Mouse (Mus musculus) 416B (cell line): Measurements from ENCODE around the gene Tmem94.
A peak's percentile ranks its signal among the peaks of the same experiment; 100 is the strongest.

Source experiments
- DNase-seq: peaks from one replicate; pipeline ENCODE4 v3.0.0; 2011; ENCODE audit warnings: low read depth

Tmem94 gene

GRCm38 (mm10) chr11:115808696-115809310 is 43.6 kb downstream of the Tmem94 start:
- DNase-seq = peak; percentile 24

GRCm38 (mm10) chr11:115809311-115809781 is 44.1 kb downstream of the Tmem94 start:
- no peak for DNase-seq

DNA sequence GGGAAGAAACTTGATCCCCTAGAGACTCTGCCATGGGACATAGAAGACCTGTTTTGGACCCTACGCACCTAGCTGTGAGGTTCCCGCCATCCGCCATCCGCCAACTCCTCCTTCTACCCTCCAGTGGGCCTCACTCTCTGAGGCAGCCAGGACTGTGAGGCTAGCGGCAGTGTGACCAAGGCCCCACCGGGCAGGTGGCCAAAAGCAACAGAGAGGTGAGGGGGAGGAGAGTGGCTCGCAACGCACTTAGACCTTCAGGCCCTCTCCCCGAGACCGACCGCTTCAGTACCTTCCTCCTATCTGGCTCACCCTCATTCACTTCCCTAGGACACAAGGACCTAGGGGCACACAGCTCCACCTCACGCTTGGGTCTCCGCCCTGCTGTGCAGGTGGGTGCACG is 45.1 kb downstream of the Tmem94 start:
- no peak for DNase-seq

GRCm38 (mm10) chr11:115811381-115812093 is 46.3 kb downstream of the Tmem94 start:
- DNase-seq = no peak

DNA sequence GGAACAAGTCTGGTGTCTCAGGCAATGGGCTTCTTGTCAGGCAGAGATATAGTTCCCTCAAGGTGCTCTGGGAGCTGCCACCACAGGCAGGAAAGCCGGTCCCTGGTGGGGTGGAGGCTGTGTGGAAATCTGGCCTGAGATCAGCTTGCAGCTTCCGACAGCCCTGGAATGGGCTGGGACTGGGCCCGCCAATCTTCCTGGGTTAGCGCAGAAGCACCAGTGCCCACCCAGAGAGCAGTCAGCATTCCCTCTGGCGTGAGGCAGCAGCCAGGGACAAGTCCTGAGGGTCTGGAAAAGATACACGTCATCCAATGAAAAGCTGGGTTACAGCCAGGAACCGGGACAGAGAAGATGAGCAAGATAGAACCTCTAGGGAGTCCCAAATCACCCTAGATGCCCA is 46.9 kb downstream of the Tmem94 start:
- no peak for DNase-seq

DNA sequence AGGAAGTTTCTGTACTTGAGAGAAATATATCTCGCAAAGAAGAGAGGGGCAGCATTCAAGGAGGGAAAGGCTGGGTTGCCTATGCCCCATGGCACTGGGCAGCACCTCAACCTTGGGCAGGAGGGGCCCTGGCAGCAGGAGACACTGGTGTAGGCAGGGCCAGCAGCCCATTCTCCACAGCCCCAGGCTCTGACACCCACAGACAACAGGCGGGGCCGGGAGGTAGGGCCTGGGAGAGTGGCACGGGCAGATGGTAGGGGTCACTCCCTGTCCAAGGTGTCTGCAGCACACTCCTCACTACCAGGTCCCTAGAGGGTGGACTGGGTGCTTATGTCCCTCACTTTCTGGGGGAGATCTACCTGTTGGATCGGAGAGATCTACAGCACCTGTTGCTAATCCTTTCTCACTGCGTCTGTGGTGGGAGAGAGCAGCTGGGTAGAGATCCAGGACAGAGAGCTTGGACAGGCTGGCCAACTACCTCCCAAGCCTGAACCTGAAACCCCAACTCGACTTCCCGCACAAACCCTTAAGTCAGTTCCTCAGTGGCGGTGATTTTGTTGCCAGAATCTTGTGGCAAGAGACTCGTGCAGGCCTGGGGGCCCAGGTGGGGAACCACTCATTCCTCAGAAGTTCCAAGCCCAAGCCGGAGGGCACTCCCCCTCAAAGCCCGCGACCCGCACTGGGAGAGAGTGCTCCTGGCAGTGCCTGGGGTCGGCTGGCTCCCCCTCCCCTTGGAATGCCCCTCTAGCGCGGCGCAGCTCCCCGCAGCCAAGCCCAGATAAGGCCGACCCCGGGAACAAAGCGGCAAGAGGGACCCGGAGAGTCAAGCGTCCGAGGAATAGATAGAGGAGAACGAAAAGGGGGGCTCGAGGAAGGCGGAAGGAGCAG is 47.5 kb downstream of the Tmem94 start:
- DNase-seq = no peak

GRCm38 (mm10) chr11:115813507-115814296 is 48.5 kb downstream of the Tmem94 start, which contains the start of gene Caskin2:
Gene Caskin2 (minus strand): TSS chr11:115813639.
- peak; percentile 93 for DNase-seq

DNA sequence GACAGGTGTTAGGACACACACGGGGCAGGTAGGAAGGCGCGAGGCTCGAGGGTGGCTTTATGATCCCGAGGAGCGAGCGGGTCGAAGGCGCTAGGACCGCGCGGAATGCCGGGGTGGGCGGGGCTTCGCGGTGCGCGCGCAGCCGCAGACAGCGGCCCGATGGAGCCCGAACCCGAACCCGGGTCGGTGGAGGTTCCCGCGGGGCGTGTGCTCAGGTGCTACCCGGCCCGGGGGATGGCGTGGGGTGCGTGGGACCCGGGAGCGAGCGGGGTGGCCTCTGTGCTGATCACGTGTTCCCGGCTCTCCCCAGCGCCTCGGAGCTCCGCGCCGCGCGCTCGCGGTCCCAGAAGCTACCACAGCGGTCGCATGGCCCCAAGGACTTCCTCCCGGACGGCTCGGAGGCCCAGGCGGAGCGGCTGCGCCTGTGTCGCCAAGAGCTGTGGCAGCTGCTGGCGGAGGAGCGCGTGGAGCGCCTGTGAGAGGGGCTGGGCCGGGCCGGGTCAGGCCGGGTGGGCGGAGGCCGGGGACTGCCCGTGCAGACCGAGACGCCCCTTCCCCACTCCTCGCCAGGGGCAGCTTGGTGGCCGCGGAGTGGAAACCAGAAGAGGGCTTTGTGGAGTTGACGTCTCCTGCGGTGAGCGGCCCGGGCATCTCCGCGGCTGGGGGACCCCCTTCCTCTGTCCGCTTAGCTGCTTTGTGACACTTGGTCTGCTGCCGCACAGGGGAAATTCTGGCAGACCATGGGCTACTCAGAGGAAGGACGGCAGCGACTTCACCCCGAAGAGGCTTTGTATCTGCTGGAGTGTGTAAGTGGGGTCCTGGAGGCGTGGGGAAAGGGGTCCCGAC is 49.6 kb downstream of the Tmem94 start, which contains the start of gene Tsen54:
Gene Tsen54 (plus strand): TSS at position 120 of the 846 bp plus-strand sequence.
- DNase-seq = peak; percentile 76

DNA sequence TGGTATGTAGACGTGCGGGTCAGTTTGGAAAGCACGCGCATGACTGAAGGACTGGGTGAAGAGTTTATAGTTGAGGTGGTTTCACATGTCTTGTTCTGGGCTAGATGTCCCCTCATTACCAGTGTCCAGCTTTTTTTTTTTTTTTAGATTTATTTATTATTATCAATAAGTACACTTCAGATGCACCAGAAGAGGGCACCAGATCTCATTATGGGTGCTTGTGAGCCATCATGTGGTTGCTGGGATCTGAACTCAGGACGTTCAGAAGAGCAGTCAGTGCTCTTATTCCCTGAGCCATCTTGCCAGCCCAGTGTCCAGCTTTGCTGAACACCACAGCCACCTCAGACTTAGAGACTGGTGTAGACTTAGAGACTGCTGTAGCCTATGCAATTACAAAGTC is 52.1 kb downstream of the Tmem94 start:
- DNase-seq = peak; percentile 39

DNA sequence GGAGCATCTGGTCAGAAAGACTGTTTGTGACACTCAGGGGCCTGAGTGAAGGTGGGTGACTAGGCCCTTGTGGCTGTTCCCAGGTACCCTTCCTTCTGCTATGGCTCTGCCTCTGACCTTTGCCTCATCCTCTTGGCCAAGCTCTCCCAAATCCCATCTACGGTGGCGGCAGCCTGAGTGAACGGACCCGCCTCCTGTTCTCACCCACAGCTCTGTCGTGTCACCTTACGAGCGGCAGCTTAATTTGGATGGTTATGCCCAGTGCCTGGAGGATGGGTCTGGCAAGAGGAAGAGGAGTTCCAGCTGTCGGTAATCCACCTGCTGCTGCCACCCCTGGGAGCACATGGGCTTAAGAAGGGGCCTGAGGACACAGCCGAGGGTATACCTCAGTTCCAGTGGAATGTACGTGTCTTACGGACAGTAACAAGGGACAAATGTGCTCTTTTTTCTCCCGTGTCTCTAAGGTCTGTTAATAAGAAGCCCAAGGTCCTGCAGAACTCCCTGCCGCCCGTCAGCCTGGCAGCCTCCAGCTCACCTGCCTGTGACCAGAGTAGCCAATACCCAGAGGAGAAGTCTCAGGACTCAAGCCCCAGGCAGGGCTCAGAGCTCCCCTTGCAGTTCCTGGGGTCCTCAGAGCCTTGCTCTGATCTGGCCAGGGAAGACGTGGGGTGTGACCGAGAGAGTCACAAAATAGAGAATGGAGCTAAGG is 54.8 kb downstream of the Tmem94 start:
- no peak for DNase-seq

DNA sequence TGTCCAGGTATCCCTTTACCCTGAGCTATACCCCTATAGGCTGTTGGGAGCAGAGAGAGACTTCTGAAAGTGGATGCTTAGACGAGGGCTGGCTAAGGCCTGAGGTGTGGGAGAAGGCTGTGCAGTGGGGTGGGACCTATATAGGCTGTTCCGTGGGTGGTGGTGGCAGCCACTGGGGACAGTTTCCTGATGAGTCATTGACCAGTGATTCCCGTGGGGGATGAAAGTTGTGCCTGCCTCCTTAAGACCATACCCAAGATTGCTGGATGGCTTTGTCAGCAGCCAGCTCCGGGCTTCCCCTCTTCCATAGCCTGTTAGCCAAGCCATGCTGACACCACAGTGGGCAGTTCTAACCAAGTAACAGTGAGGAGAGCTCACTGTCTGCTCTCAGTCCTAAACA is 55.8 kb downstream of the Tmem94 start:
- no peak for DNase-seq

DNA sequence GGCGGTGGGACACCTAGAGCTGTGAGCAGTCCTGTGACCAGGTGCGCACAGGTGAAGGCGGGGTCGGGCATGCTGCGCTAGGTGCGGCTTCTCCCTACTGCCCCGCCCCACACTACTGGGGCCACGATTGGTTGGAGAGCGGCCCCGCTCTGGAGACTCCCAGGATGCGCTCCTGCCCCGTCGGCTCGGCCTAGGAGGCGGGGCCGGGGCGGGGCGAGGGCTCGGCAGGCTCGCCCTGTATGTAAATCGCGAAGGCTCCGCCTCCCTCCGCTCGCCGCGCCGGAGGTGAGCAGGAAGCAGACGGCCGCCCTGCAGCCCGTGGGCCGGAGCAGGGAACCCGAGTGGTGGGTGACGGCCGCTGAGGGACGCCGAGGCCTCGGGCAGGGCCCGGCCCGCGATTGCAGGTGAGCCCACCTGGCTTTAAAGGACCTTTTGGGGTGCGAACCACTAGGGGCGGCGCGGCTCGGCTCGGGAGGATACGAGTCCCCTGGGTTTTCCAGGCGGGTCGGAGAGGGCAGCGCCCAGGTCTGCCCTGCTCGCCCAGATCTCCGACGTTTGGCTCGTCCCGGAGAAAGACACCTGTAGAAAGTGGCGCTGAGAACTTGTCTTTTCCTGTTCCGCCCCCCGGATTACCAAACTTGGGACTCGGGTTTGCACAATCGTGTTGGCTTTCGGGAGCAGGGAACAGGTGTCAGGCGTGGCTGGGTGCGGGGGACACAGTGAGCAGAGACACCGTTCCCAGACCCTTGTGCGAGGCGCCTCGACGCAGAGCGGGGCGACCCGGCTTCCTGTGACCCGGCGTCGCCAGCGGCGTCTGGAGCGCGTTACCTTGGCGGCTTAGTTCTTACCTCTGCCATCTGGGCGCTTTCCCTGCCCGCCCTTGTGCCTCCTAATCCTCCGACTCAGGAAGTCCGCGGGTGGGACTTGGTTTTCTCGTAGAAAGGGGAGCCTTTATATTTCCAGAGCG is 58.8 kb downstream of the Tmem94 start, which contains the start of gene Llgl2:
Gene Llgl2 (plus strand): TSS at position 276 of the 967 bp plus-strand sequence.
- DNase-seq = no peak

DNA sequence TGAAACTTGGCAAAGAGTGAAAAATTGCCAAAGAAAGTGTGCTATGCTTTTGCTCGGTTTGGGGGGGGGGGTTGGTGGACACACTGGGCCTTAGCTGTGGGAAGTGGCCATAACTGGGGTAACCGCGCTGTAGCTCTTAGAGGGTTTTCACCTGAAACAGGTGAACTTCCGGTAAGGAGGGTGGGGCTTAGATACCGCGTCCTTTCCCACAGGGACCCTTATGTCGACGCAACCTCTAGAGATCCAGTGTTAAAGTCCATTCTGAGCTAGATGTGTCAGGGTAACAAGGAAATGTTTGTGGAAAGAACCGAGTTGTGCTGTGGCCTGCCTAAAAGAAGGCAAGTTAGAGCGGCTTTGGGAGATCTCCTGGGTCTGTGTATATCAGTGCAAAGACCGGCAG is 59.6 kb downstream of the Tmem94 start:
- no peak for DNase-seq

- DNase-seq = no peak
These were observed 61.3 kb downstream of the Tmem94 start for GRCm38 (mm10) chr11:115826487-115826886.

- no peak for DNase-seq
These were observed 62.4 kb downstream of the Tmem94 start for GRCm38 (mm10) chr11:115827624-115828023.

DNA sequence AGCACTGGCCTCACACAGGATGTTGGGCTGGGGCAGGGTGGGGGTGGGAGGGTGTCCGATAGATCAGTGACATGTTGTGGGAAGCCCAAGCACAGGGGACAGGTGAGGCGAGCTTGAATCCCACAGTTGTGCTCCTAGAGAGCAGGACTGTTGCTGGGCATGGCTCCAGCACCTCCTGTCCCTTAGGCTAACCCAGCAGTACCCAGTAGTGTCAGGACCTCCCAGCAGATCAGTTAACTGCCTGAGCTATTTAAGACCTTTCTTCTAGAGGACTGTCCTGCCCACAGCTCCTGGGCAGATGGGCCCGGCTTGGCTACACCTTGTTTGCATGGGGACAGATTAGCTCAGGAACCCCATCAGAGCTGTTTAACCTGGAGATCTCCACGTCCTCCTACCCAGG is 63.8 kb downstream of the Tmem94 start:
- no peak for DNase-seq

DNA sequence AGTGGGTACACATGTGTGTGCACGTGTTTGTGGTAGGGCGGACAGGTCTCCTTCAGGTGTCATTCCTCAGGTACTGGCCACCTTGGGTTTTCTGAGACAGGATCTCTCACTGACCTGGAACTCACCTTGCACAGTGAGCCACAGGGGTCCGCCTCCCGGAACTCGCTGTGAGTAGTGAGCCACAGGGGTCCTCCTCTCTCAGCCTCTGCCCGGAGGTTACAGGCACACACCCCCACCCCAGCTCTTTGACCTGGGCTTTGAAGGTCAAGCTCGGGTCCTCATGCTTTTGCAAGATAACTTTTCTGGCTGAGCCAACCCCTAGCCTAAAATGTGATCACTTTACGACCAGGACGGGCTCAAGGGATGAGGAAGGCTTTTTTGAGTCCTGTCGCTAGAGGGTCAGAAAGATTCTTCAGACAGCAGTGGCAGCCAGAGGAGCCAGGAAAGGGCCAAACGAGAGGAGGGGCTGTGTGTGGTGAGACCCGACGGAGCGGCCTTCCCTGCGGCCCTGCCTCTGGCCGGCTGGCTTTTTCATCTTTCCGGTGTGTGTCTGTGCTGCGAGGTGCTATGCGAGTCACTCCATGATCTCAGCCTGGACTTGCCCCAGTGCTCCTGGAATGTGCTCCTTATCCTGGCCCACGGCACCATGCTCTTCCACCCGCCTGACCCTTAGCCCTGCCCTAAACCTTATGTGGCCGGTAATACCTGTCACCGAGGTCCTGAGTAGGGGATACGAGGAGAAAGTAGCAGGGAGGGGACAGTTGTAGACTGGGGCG is 65.5 kb downstream of the Tmem94 start:
- no peak for DNase-seq

DNA sequence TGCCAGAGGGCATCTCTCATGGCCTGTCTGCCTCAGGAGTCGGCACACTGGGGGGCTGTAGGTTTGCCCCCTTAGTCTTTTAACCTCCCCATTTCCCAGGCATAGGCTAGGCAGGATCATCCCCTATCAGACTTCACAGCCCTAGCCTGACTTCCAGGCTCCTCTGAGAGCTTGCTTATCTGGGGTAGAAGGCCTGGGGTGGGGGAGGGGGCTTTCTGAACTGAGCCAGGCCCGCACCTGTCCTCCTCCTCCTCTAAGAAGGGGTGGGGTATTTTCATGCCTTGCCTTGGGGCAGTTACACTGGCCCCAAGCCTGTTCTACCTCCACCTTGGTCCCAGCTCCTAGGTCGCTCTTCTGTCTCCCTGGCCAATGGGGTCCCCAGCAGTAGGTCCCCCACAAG is 66.3 kb downstream of the Tmem94 start:
- DNase-seq = no peak
